Mouse (Mus musculus) right cerebral cortex, adult 2 months (tissue): ENCODE measurements around the gene Lman2.

Source experiments
- DNase-seq, 2 experiments: peaks; one replicate each; pipeline ENCODE4 v3.0.0; 2021 to 2022; ENCODE audit warnings: low spot score in 2 of 2

Lman2 gene

GRCm38 (mm10) chr13:55371007-55371681, 8.6 kb upstream of the Lman2 start:
- no peak for DNase-seq

- no peak for DNase-seq
Observed at GRCm38 (mm10) chr13:55370234-55370633, 7.7 kb upstream of the Lman2 start.

GRCm38 (mm10) chr13:55369531-55370114, 7.0 kb upstream of the Lman2 start, which contains the start of gene Rgs14:
Rgs14 (plus strand) TSS chr13:55369732.
- DNase-seq, result peak; percentile 72 to 73

GRCm38 (mm10) chr13:55368401-55368800, 5.8 kb upstream of the Lman2 start:
- DNase-seq, result no peak

- DNase-seq, result no peak
Observed at GRCm38 (mm10) chr13:55361974-55362452, 570 bp downstream of the Lman2 start.

- no peak for DNase-seq
Observed at GRCm38 (mm10) chr13:55361145-55361544, 1.4 kb downstream of the Lman2 start.

- no peak for DNase-seq
Observed at GRCm38 (mm10) chr13:55346745-55347144, 15.8 kb downstream of the Lman2 start.

GRCm38 (mm10) chr13:55344286-55344685, 18.3 kb downstream of the Lman2 start:
- DNase-seq, result peak; percentile 58 to 61

- no peak for DNase-seq
Observed at GRCm38 (mm10) chr13:55342469-55342868, 20.1 kb downstream of the Lman2 start.

- DNase-seq, result no peak
Observed at GRCm38 (mm10) chr13:55339259-55339658, 23.3 kb downstream of the Lman2 start.

- DNase-seq, result no peak
Observed at GRCm38 (mm10) chr13:55338131-55339054, 24.2 kb downstream of the Lman2 start.

- DNase-seq, result no peak
Observed at GRCm38 (mm10) chr13:55337341-55337975, 25.1 kb downstream of the Lman2 start.

GRCm38 (mm10) chr13:55335701-55336100, 26.9 kb downstream of the Lman2 start:
- DNase-seq, result no peak

GRCm38 (mm10) chr13:55332331-55332730, 30.3 kb downstream of the Lman2 start:
- DNase-seq, result no peak

- no peak for DNase-seq
Observed at GRCm38 (mm10) chr13:55330567-55331400, 31.8 kb downstream of the Lman2 start.

- DNase-seq, result peak; percentile 78 to 80
Observed at GRCm38 (mm10) chr13:55329683-55330566, 32.7 kb downstream of the Lman2 start, which contains the start of gene Mxd3. Mxd3 (minus strand) TSS chr13:55329823.

GRCm38 (mm10) chr13:55329109-55329682, 33.4 kb downstream of the Lman2 start:
- peak in 1 of 2 experiments; percentile 36 for DNase-seq

GRCm38 (mm10) chr13:55328641-55329040, 33.9 kb downstream of the Lman2 start:
- no peak for DNase-seq

- no peak for DNase-seq
Observed at GRCm38 (mm10) chr13:55328171-55328570, 34.4 kb downstream of the Lman2 start.
